Mouse (Mus musculus) telencephalon, adult 2 months (tissue): ENCODE measurements around the gene Tspan4.

ENCODE experiments used
- DNase-seq: peaks from one replicate; pipeline ENCODE4 v3.0.0-alpha.2; 2011; ENCODE audit warnings: low read depth, low spot score

The Tspan4 gene

GRCm38 (mm10) chr7:141475011-141475804 lies at the start of gene Tspan4, which contains the start of gene Polr2l:
TSS of gene Tspan4 (plus strand) at chr7:141475240.
TSS of gene Polr2l (minus strand) at chr7:141475132.
- no peak for DNase-seq

- no peak for DNase-seq
These were observed 47.9 kb upstream of the Tspan4 start for GRCm38 (mm10) chr7:141426948-141427730.

GRCm38 (mm10) chr7:141428701-141429100 lies 46.3 kb upstream of the Tspan4 start:
- DNase-seq: no peak

- peak; percentile 96 for DNase-seq
These were observed 45.7 kb upstream of the Tspan4 start, which contains the start of gene Cend1 for GRCm38 (mm10) chr7:141429310-141429709. TSS of gene Cend1 (minus strand) at chr7:141429491.

- DNase-seq: no peak
These were observed 45.0 kb upstream of the Tspan4 start for GRCm38 (mm10) chr7:141429840-141430584.

- DNase-seq: no peak
These were observed 44.3 kb upstream of the Tspan4 start for GRCm38 (mm10) chr7:141430585-141431240.

GRCm38 (mm10) chr7:141431434-141432185 lies 43.4 kb upstream of the Tspan4 start:
- no peak for DNase-seq

- no peak for DNase-seq
These were observed 42.8 kb upstream of the Tspan4 start for GRCm38 (mm10) chr7:141432186-141432611.

- DNase-seq: no peak
These were observed 42.1 kb upstream of the Tspan4 start for GRCm38 (mm10) chr7:141432741-141433516.

GRCm38 (mm10) chr7:141433517-141434400 lies 41.3 kb upstream of the Tspan4 start:
- no peak for DNase-seq

- DNase-seq: peak; percentile 75
These were observed 40.6 kb upstream of the Tspan4 start for GRCm38 (mm10) chr7:141434464-141434863.

- DNase-seq: no peak
These were observed 39.7 kb upstream of the Tspan4 start for GRCm38 (mm10) chr7:141435129-141435855.

- no peak for DNase-seq
These were observed 39.1 kb upstream of the Tspan4 start for GRCm38 (mm10) chr7:141435856-141436522.

- no peak for DNase-seq
These were observed 38.5 kb upstream of the Tspan4 start for GRCm38 (mm10) chr7:141436523-141436892.

GRCm38 (mm10) chr7:141437178-141438120 lies 37.6 kb upstream of the Tspan4 start, which contains the start of gene Slc25a22:
TSS of gene Slc25a22 (minus strand) at chr7:141437892.
- no peak for DNase-seq

- no peak for DNase-seq
These were observed 36.7 kb upstream of the Tspan4 start for GRCm38 (mm10) chr7:141438201-141438968.
